Mouse (Mus musculus) cerebellum, adult 8-10 months (tissue): ENCODE data around the gene Theg.
A peak's percentile ranks its signal among the peaks of the same experiment; 100 is the strongest.

ENCODE experiments used
- DNase-seq: peaks from one replicate; pipeline ENCODE4 v3.0.0; 2022

The Theg gene

DNA sequence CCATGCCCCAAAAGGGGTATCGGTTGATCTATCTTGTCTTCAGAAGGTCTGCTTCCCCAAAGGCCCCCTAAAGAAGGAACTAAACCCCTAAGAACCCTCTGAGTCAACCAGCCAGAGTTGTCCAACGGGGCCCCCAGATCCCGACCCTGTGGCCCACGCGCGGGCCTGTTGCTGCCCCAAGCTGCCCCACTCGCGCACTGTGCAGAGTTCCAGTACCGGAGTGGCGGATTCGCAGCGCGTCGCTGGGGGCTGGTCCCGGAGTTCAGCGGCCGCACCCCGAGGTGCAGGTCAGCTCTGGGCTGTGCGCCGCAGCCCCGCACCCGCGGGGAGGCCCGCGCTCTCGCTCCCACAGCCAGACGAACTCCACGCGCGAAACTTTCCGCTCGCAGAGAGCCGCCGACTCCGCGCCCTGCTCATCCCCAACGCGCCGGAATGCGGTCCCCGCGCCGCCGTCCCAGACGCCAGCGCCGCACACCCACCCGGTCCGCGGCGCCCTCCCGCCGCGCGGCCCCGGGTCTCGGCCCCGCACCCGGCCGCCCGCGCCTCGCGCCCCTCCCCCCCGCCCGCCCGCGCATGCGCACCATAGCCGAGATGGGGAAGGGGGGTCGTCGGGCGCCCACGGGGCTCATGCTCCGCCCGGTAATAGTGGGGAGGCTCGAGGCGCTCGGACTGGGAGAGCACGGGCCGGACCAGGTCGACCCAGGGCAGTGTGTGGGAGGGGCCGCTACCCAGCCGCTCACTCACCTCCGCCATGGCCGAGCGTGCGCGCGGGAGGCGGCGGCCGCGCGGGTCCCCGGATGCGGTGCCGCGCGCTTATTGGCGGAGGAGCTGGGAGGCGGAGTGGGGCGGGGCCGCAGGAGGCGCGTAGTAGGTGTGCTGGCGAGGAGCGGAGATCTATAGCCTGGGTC lies 32.5 kb downstream of the Theg start, which contains the start of gene Mier2:
TSS of gene Mier2 (minus strand) at position 870 of the 908 bp plus-strand sequence.
- peak; percentile 86 for DNase-seq

DNA sequence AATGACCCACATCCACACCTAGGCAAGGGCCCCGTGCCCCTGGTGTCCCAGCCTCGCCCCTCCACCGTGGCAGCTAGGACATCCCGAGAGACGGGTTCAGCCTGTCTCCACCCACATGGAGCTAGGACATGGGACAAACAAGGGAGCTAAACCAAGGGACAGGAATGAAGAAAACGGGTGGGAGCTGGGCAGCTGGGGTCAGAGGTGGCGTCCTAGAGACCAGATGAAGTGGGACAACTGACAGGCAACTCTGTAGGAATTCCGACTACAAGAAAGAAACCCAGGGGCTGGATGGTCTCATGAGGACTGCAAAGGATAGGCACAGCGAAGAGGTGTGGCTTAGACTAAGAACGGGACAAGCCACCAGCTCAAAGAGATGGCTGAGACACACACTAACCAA lies 33.4 kb downstream of the Theg start:
- no peak for DNase-seq

DNA sequence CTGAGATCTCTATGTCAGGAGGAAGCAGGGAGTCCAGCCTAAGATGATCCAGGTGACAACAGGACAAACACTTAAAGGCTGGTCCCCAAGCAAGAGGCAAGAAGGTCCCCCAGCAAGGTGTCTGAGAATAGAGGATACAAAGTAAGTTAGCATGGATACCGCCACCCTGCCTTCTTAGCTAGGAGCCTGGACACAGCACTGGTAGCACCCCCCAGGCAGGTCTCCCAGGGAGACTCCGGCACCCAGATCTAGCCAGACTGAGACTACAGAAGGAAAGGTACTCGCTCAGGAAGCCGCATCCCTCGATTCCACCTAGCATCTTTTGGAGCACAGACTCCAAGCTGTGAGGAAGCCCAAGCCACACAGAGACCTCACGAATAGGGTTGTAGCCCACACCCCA lies 34.0 kb downstream of the Theg start:
- no peak for DNase-seq

DNA sequence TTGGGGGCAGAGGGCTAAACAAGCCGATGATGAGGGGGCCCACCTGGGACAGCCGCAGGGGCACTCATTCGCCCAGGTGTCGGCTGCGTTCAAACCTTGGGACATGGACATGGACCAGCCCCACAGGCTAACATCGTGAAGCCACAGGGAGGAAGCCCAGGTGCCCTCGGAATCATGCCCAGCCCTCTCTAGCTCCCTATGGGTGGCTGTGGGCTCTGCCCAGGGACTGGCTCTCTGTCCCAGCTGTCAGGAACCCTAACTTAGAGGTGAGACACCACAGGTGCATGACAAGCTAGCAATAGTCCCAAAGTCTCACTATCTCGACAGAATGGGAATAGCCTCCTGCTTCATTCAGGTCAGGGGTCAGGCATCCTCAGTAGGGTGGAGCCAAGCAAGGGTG lies 34.6 kb downstream of the Theg start:
- no peak for DNase-seq

DNA sequence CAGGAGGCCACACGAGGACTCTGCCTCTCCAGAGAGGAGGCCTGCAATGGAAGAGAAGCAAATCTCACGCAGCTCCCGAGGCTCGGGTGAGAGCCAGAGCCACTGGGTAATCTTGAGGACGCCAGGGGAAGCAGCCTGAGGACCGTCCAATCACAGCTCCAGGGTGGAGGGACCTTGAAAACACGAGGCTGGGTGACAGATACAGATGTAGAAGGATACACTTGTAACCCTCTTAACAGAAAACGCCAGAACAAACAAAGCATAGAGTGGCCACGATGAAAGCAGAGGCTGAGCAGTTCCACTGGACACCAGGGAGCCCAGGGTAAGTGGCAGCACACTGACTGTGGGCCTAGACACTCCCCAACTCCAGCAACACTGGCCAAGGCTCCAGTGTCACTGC lies 36.8 kb downstream of the Theg start:
- no peak for DNase-seq

DNA sequence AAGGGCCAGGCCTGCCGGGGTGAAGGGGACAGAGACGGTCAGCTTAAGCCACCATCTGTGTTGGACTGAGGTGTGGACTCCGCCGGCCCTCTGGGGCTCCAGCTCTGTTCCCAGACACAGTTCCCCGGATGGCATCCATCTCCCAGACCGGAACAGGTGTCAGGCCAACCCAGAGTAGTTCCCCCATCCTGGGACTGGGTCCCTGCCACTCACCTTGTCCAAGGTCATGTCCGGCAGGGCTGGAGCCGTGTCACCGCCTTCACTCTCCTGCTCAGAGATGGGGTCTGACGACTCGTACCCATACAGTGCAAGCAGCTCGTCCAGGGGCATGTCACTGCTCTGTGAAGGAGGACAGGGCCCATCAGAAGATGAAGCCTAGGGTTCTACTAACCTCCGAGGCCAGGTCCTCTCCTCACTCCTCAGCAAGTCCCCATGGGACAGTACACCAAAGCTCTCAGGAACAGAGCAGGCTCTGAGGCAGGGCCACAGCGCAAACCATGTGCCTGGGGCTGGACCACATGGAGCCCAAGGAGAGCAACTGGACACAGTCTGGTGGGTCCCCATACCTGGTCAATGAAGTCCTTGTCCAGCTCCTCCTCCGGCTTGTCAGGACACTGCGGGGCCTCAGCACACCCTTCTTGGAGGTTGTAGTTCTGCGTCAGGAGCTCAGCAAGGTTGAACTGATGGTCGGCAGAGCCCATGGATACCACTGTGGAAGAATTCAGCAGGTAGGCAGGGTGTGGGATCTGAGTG lies 38.0 kb downstream of the Theg start:
- DNase-seq, result no peak

DNA sequence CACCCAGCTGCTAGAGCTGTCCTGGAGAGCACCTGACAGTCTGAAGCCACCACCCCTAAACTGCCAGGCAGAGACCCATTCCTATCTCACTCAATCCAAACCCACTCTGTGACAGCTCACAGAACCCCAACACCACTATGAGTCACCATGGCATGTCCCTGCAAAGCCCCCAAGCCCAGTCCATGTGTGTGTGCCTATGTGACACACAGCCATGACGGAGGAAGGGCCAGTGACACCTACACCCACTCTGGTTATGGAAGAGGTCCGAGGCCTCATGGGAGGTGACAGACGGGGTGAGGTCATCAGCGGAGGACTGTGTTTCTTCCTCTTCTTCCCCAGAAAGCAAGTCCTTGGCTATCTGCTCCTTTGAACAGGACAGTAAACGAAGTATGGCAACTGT lies 38.6 kb downstream of the Theg start:
- DNase-seq, result no peak

DNA sequence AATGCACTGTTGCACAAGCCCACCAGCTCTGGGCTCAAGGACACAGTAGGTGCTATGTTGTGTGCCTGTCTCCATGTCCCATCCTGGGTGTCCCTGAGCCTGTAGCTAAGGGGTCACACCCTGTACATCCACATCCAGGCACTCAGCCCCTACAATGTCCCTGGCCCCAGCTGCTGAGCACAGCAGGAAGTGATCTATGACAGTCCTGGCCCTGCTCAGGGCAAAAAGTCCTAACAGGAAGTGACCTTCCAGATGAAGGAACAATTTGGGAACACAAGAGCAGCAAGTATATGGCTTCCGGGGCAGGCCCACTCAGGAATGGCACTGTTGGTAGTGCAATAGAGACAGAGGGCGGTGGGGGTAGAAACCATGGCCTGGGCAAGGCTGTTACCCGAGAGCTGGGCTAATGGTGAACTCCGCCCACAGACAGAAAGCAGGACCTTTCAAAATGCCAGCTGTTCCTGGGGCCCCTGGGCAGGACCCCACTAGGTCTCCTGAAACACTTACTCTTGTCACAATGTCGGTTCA lies 39.9 kb downstream of the Theg start:
- no peak for DNase-seq

DNA sequence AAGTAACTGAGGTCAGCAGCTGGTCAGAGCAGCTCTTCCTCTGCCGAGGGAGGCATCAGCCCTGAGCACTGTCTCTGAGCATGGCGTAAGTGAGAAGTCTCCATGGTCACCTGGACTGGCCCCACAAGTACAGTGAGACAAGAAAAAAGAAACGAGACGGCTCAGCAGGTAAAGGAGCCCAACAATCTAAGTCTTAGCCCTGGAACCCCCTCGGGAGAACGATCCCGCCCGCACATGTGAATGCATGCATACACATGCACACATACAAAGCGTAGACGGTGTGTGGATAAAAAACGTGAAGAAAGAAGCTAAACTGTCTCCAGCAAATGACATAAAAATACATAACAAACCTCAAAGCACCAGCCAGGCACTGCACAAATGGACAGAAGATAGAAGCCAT lies 40.6 kb downstream of the Theg start:
- no peak for DNase-seq

DNA sequence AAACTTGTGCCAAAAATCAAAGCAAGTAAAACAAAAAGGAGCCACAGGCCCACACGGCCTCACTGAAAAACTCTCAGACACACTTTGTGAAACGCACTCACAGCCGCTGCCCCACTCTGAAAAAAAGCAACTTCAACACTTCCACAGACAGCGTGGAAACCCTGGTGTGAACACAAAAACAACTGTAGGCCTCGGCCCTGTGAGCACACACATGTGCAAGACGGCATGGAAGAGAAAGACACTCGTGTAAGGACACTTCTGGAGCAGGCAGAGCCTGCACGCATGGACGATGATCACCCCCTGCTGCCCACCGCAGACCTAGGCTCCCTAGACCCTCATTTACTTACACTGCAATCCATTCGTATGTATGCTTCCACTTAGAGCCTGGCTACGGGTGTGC lies 41.2 kb downstream of the Theg start:
- no peak for DNase-seq

DNA sequence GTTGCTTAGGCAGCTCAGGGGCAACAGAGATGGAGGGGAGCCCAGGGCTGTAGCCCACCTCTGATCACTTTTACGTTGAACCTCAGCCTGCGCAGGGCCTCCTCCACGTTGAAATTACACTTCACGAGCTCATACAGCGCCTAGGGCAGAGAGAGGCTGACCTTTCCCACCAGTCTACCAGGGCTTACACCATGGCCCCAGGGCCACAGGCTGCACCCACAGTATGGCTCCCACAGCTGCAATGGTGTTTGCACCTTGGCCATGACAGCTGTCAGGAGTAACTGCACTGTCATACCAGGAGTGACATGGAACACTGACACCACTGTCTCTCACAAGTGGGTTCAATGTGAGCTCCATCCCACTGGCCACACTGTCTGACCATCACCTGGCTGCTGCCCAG lies 42.5 kb downstream of the Theg start:
- no peak for DNase-seq

DNA sequence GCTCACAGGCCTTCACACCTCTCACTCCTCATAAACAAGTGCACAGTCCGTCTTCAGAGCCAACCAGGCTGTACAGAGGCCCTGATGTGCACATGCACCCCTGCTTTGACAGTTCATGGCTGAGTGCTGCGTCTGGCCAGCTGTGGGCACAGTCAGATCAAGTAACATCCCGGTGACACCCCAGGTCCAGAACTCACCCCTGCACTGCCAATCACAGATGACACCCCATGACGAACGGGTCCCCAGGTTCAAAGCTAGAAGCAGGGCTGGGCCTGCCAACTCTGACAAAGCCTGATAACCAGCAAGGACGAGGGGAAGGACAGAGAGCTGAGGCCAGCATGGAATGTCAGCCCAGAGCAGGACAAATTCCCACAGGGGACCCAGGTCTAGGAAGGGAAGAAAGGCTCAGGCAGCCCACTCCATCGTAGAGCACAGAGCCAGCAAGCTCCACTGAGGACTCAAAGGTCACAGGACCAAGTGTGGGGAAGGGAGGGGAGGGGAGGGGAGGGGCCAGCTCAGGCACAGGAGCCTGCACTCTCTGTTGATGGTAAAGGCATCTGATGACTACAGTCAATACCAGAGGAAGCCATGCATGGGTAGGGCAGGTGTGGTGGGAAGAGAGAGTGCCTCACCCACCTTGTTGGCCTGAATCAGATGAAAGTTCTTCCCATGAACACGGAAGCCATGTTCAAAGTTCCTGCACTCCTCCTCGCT lies 43.1 kb downstream of the Theg start:
- no peak for DNase-seq

DNA sequence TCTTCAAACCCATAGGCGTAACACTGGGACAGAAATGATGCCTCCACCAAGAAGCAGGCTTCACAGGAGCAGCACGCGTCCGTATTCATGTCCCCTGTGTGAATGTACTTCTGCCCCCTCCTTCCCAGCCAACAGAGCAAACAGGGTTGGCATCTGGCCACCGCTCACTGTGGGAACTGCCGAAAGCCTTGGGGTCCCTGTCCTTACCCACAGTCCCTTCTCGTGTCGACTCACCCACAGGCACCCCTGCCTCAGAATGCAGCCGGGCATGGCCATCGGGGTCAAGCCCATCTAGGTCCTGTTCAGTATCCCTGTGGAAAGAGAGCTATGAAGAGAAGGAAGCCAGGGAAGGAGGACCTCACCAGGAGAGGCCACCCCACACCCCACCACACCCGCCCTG lies 45.0 kb downstream of the Theg start:
- DNase-seq, result no peak

DNA sequence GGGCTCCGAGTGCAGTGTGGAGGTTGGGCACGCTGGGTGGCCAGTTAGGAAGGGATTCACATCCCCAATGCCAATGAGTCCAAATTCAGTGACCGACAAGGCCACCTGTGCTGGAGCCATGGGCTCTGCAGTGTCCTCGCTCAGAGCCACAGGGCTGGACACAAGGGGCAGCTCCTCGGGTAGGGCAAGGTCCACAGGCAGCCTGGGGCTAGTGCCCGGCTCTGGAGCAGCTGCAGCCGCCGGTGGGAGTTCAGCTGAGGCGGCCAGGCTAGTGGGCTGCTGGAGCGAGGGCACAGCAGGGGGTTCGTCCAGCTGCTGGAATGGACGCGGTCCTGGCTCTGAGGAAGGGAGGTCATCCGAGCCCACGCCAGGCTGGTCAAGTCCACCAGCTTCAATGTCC lies 45.6 kb downstream of the Theg start:
- DNase-seq, result no peak

DNA sequence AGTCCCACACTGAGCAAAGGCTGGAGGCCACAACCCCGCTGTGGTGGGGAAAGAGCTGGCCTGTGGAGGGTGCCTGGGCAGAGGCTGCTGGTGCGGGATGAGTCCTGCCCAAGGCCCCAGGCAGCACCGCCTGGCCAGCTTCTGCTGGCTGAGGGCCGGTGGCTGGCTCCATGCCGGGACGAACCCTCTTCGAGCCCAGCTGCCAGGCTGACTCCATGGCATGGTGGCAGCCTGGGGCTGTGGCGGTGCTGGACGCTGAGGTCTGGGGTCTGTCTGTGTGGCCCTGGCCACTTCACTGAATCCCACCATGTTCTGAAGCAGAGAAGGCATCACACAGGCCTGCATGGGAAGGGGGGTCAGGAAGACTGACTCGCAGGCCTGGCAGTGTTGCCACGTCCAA lies 46.4 kb downstream of the Theg start:
- no peak for DNase-seq

DNA sequence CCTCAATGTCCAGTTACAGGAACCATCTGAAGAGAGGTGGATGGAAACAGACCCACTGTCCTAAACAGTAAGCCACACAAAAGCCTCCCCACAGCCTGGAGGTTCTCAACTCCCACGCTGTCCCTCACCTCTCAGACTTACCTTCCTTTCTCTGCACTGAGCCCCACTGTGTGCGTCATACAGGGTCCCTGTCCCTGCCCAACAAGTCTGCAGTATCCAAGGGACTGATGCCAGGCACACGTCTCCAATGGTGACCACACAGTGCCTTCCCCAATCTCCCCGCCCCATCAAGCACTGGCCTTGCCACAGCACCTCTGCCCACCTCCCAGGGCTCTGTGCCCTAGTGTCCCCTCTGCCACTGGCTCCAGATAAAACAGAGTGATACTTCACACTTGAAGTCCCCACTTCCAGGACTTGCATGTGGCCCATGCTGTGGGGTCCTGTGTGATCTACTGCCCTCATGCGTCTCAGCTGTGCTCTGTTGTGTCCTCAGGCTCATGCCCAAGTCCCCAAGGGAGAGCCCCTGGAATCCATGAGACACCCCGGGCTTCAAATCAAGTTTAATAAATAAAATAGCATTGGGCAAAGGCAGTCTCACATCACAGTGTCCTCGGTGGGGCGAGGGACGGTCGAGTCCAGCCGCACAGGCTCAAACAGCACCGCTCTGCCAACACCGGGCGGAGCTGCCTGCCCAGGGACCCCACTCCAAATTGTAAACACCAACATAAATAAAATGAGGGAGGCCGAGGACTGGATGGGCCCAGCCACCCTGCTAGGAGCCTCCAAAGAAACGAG lies 47.2 kb downstream of the Theg start:
- no peak for DNase-seq

DNA sequence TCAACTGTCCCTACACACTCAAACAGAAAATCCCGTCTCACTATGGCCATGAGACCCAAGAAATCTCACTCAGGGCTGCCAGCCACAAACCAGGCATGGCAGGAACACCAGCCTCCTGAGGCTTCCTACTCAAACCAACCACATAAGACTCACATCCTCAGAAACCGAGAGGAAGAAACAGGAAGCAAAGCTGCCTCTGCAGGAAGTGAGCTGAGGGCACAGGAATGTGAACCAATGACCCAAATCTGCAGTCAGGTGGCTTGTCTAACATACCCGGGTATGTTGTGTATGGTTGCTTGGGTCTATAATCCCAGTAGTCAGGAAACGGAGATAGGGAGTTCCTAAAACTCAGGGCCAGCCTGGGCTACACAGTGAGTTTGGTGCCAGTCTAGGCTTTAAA lies 48.3 kb downstream of the Theg start:
- no peak for DNase-seq

DNA sequence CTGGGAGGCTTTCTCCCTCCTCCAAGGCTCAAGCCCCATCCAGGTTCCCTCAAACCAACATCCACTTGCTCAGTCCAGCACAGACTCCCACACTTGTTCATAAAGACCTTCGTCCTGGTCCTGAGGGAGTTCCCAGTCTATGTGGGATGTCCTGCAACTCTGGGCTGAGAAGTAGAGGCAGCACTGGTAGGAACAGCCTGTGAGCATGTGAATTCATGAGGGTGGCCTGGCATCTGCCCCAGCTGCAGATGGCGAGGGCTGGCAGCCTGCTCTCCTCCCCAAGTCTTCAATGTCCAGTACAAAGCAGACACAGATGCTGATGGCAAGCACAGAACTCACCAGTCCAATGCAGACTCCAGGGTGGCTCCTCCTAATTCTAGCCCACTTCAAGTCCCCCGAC lies 48.8 kb downstream of the Theg start:
- no peak for DNase-seq

DNA sequence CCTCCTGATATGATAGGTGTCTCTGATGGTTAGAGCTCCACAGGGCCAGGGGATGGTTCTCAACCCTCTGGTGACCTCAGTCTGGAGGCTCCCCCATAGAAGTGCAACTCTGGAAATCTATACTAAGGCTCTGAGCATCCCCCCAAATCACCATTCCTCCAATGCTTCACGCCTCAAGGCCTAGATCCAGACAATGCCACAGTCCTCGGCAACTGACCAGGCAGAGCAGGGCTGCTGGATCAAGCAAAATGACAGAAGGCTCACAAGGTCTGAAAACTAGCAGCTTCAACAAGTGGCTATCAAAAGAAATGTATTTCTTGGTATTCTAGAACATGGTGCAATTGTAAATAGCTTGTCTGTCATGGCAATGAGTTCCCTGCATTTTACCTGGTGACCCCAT lies 49.4 kb downstream of the Theg start:
- no peak for DNase-seq

DNA sequence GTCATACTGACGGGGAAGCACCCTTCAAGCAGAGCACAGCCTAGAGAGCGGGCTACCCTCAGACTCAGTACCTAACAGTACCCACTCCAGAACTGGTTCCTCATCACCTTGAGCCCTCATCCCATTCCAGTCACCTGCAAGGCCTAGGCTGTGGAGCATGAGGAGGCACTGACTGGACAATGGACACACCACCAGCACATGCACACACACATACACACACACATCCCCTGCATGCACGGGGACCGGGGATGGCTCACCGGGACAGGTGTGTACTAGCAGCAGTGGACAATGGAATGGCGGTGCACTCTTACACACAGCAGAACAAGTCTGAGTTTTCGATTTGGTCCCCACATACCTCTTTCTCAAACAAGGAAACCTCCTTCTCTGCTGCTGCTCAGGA lies 49.9 kb downstream of the Theg start:
- DNase-seq, result no peak

DNA sequence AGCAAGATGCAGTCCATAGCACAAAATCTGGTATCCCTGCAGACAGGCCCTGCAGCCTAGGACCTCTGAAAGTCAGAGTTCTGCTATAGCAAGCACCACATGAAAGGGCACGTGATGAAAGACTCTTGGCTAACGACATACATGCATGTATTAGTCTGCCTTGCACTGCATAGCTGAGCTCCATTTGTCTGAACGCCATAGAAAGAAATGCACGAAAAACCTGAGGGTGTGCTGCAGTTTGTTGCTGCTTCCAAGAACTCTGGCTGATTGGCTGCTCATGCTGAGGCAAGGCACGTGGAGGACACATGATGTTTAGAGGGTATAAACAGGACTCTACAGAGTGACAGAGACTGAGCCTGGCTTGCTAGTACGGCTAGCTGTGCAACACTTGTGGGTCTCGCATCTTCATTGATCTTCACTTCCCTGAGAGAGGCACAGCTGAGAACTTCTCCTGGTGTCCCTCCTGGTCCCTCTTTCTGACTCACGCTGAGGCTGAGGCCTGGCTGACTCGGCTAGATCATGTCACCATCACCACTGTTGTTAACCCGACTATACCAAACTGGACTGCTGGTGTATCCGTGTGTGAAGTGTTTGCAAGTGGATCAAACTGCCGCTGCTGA lies 50.6 kb downstream of the Theg start:
- no peak for DNase-seq

DNA sequence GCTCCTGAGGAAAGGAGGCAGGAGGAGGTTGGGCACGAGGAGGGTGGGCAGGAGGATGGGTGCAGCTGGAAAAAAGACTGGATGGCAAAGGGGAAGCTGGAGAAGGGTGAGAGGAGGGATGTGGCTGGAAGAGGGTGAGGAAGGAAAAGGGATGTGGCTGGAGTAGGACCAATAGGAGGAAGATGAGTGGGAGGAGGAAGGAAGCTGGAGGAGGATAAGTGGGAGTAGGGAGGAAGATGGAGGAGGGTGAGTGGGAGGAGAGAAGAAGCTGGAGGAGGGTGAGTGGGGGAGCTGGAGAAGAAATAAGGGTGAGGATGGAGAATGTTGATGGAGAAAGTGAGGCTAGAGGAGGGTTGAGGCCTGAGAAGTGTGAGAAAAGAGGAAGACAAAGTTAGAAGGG lies 51.7 kb downstream of the Theg start:
- no peak for DNase-seq
